Mouse (Mus musculus) heart, embryonic 10.5 days (tissue): Measurements from ENCODE around the gene Calm1. TPM values are rescaled to one million over a fixed set of nuclear protein-coding genes. Genes with fewer than 3 reads are reported as not detected.
"Not testable (repeated sequence)": the region's sequence is repeated elsewhere in the genome, so short reads cannot be mapped to it uniquely, and the experiment has no call there.

Experiments used
- DNase-seq: peaks from one replicate; pipeline ENCODE4 v3.0.0-alpha.2; 2017; ENCODE audit warnings: low spot score
- H3K27ac ChIP-seq: fragments of 300-500 bp; sonication (generic); 2 replicates; pipeline ENCODE4 v1.5.1; 2016; ENCODE audit warnings: mild to moderate bottlenecking
- H3K27me3 ChIP-seq: fragments of 300-500 bp; sonication (generic); 2 replicates; pipeline ENCODE4 v1.6.1; 2016; ENCODE audit warnings: mild to moderate bottlenecking; ENCODE audit not compliant: poor library complexity, insufficient read depth, severe bottlenecking
- H3K36me3 ChIP-seq: fragments of 300-500 bp; sonication (generic); 2 replicates; pipeline ENCODE4 v1.6.1; 2016; ENCODE audit warnings: mild to moderate bottlenecking, moderate library complexity
- H3K4me1 ChIP-seq: fragments of 300-500 bp; sonication (generic); 2 replicates; pipeline ENCODE4 v1.6.1; 2016; ENCODE audit warnings: mild to moderate bottlenecking
- H3K4me3 ChIP-seq: fragments of 300-500 bp; sonication (generic); 2 replicates; pipeline ENCODE4 v1.5.1; 2016; ENCODE audit warnings: mild to moderate bottlenecking, moderate library complexity
- H3K9me3 ChIP-seq: fragments of 300-500 bp; sonication (generic); 2 replicates; pipeline ENCODE4 v1.6.1; 2016; ENCODE audit warnings: mild to moderate bottlenecking, moderate library complexity
- WGBS: fragments of 180-500 bp; shearing (Covaris S2); methylation state at CpG from one replicate; pipeline ENCODE4 v1.1.7; 2016; 5-methylcytosine and 5-hydroxymethylcytosine counted together
- polyA plus RNA-seq: library from polyadenylated mRNA; unstranded; fragments of >200 nt; fragmentation: Nextera tagmentation; extraction: Ambion mirVana; gene quantifications from 2 replicates; pipeline ENCODE4 v1.2.1, GENCODE M21; 2016

The Calm1 gene
- polyA plus RNA-seq, 1 experiment from 2014 or later, result 1,083 TPM

- H3K36me3 ChIP-seq, result no peaks in the 10 kb centered on the region
- no peak for DNase-seq
- H3K27ac ChIP-seq, result no peak overlapping the region
- no peaks in the 10 kb centered on the region for H3K27me3 ChIP-seq
- 84% methylated on average over 2 of the region's 2 CpGs for WGBS
- H3K9me3 ChIP-seq, result no peaks in the 10 kb centered on the region
- H3K4me3 ChIP-seq, result no peak overlapping the region
- peaks cover 4% of the 10 kb centered on the region; the same call in 1 of the 2 replicates for H3K4me1 ChIP-seq
Observed at GRCm38 (mm10) chr12:100182676-100183075, 16.6 kb upstream of the Calm1 start.

GRCm38 (mm10) chr12:100183970-100184369 is 15.3 kb upstream of the Calm1 start:
- whole genome bisulfite sequencing, result 72% methylated on average over 5 of the region's 5 CpGs
- no peaks in the 10 kb centered on the region for H3K27me3 ChIP-seq
- H3K9me3 ChIP-seq, result no peaks in the 10 kb centered on the region
- no peak overlapping the region for H3K4me3 ChIP-seq
- peaks cover 7% of the 10 kb centered on the region; the same call in 1 of the 2 replicates for H3K4me1 ChIP-seq
- H3K36me3 ChIP-seq, result no peaks in the 10 kb centered on the region
- DNase-seq, result no peak
- H3K27ac ChIP-seq, result no peak overlapping the region

- not testable (repeated sequence) for H3K4me1 ChIP-seq, H3K36me3 ChIP-seq, DNase-seq, H3K27me3 ChIP-seq, H3K9me3 ChIP-seq, H3K27ac ChIP-seq, H3K4me3 ChIP-seq
- WGBS, result 80% methylated on average over 2 of the region's 2 CpGs
Observed at GRCm38 (mm10) chr12:100184976-100185375, 14.3 kb upstream of the Calm1 start.

GRCm38 (mm10) chr12:100185897-100186296 is 13.3 kb upstream of the Calm1 start:
- Histone ChIP-seq H3K27ac (no peak overlapping the region), H3K27me3 (no peaks in the 10 kb centered on the region), H3K9me3 (no peaks in the 10 kb centered on the region), H3K4me3 (no peak overlapping the region), H3K4me1 (peaks cover 7% of the 10 kb centered on the region; the same call in 1 of the 2 replicates), H3K36me3 (no peaks in the 10 kb centered on the region)
- no peak for DNase-seq
- 78% methylated on average over 7 of the region's 7 CpGs for WGBS

- Histone ChIP-seq H3K27me3 (no peaks in the 10 kb centered on the region), H3K4me3 (peak overlapping the region; percentile 81), H3K36me3 (no peaks in the 10 kb centered on the region), H3K27ac (peak overlapping the region; percentile 99), H3K9me3 (no peaks in the 10 kb centered on the region), H3K4me1 (peaks cover 7% of the 10 kb centered on the region; the same call in 1 of the 2 replicates)
- 23% methylated on average over 6 of the region's 6 CpGs for WGBS
- no peak for DNase-seq
Observed at GRCm38 (mm10) chr12:100186376-100186775, 12.9 kb upstream of the Calm1 start.

GRCm38 (mm10) chr12:100187013-100187755 is 12.1 kb upstream of the Calm1 start:
- H3K9me3 ChIP-seq, result no peaks in the 10 kb centered on the region
- no peaks in the 10 kb centered on the region for H3K36me3 ChIP-seq
- H3K4me3 ChIP-seq, result peak overlapping the region; percentile 81
- H3K27me3 ChIP-seq, result no peaks in the 10 kb centered on the region
- H3K4me1 ChIP-seq, result peaks cover 7% of the 10 kb centered on the region; the same call in 1 of the 2 replicates
- H3K27ac ChIP-seq, result peak overlapping the region; percentile 99
- DNase-seq, result peak; percentile 100
- under 1% methylated on average over 52 of the region's 52 CpGs for WGBS

- 3% methylated on average over 29 of the region's 29 CpGs for WGBS
- Histone ChIP-seq H3K4me1 (peaks cover 7% of the 10 kb centered on the region; the same call in 1 of the 2 replicates), H3K27me3 (no peaks in the 10 kb centered on the region), H3K9me3 (no peaks in the 10 kb centered on the region), H3K36me3 (no peaks in the 10 kb centered on the region), H3K4me3 (peak overlapping the region; percentile 81), H3K27ac (peak overlapping the region; percentile 99)
- DNase-seq, result no peak
Observed at GRCm38 (mm10) chr12:100187756-100188430, 11.3 kb upstream of the Calm1 start.

GRCm38 (mm10) chr12:100190802-100191201 is 8.4 kb upstream of the Calm1 start:
- 66% methylated on average over 6 of the region's 6 CpGs for WGBS
- H3K9me3 ChIP-seq, result no peaks in the 10 kb centered on the region

GRCm38 (mm10) chr12:100194181-100194580 is 5.1 kb upstream of the Calm1 start:
- Histone ChIP-seq H3K27me3 (no peaks in the 10 kb centered on the region), H3K36me3 (no peaks in the 10 kb centered on the region), H3K9me3 (no peaks in the 10 kb centered on the region), H3K27ac (no peak overlapping the region), H3K4me3 (no peak overlapping the region), H3K4me1 (peaks cover 6% of the 10 kb centered on the region; the same call in 1 of the 2 replicates)
- 84% methylated on average over 1 of the region's 1 CpGs for WGBS
- DNase-seq, result no peak

More at GRCm38 (mm10) chr12:100190802-100191201, 8.4 kb upstream of the Calm1 start:
- DNase-seq, result no peak
- Histone ChIP-seq H3K36me3 (no peaks in the 10 kb centered on the region), H3K4me3 (no peak overlapping the region), H3K27ac (no peak overlapping the region), H3K4me1 (peaks cover 7% of the 10 kb centered on the region; the same call in 1 of the 2 replicates), H3K27me3 (no peaks in the 10 kb centered on the region)

GRCm38 (mm10) chr12:100196786-100197185 is 2.4 kb upstream of the Calm1 start:
- Histone ChIP-seq H3K4me1 (peaks cover 16% of the 10 kb centered on the region), H3K27me3 (no peaks in the 10 kb centered on the region), H3K27ac (no peak overlapping the region), H3K4me3 (no peak overlapping the region), H3K36me3 (no peaks in the 10 kb centered on the region), H3K9me3 (no peaks in the 10 kb centered on the region)
- WGBS, result 68% methylated on average over 7 of the region's 7 CpGs
- DNase-seq, result no peak

- Histone ChIP-seq H3K27ac (peak overlapping the region; percentile 96), H3K36me3 (peaks cover 29% of the 10 kb centered on the region), H3K4me3 (peak overlapping the region; percentile 100), H3K27me3 (no peaks in the 10 kb centered on the region), H3K4me1 (peaks cover 23% of the 10 kb centered on the region), H3K9me3 (no peaks in the 10 kb centered on the region)
- under 1% methylated on average over 82 of the region's 86 CpGs for whole genome bisulfite sequencing
- DNase-seq, result peak; percentile 82
Observed at GRCm38 (mm10) chr12:100199891-100200644, 833 bp downstream of the Calm1 start.

GRCm38 (mm10) chr12:100200645-100201362 is 1.6 kb downstream of the Calm1 start:
- WGBS, result 6% methylated on average over 29 of the region's 29 CpGs
- Histone ChIP-seq H3K27me3 (no peaks in the 10 kb centered on the region), H3K9me3 (no peaks in the 10 kb centered on the region), H3K27ac (peak overlapping the region; percentile 96), H3K4me1 (peaks cover 23% of the 10 kb centered on the region), H3K36me3 (peaks cover 36% of the 10 kb centered on the region), H3K4me3 (peak overlapping the region; percentile 100)
- DNase-seq, result peak; percentile 88
